Mouse (Mus musculus) limb, embryonic 13.5 days (tissue): ENCODE measurements around the gene 0610012G03Rik. TPM values are rescaled to one million over a fixed set of nuclear protein-coding genes. Genes with fewer than 3 reads are reported as not detected.
A peak's percentile ranks its signal among the peaks of the same experiment; 100 is the strongest.

Experiments used
- ATAC-seq: fragments of 200-750 bp; cut with Nextera tagmentation; 2 replicates; pipeline ENCODE4 v1.8.0; 2017; ENCODE audit warnings: low read depth, moderate number of reproducible peaks, moderate TSS enrichment; ENCODE audit not compliant: low FRiP score
- H3K27ac ChIP-seq: fragments of 300-500 bp; sonication (generic); 2 replicates; pipeline ENCODE4 v1.5.1; 2015; ENCODE audit warnings: inconsistent platforms, mild to moderate bottlenecking, moderate library complexity
- H3K27me3 ChIP-seq: fragments of 300-500 bp; sonication (generic); 2 replicates; pipeline ENCODE4 v1.6.1; 2015; ENCODE audit warnings: mild to moderate bottlenecking, inconsistent platforms
- H3K36me3 ChIP-seq: fragments of 300-500 bp; sonication (generic); 2 replicates; pipeline ENCODE4 v1.6.1; 2015; ENCODE audit warnings: inconsistent platforms, mild to moderate bottlenecking, moderate library complexity
- H3K4me1 ChIP-seq: fragments of 300-500 bp; sonication (generic); 2 replicates; pipeline ENCODE4 v1.6.1; 2015; ENCODE audit warnings: inconsistent platforms
- H3K4me2 ChIP-seq: fragments of 300-500 bp; sonication (generic); replicated peaks from 2 replicates; pipeline ENCODE4 v1.6.1; 2015; ENCODE audit warnings: inconsistent platforms, mild to moderate bottlenecking, moderate library complexity
- H3K4me3 ChIP-seq: fragments of 300-500 bp; sonication (generic); 2 replicates; pipeline ENCODE4 v1.5.1; 2015; ENCODE audit warnings: moderate library complexity, mild to moderate bottlenecking, inconsistent platforms
- H3K9ac ChIP-seq: fragments of 300-500 bp; sonication (generic); 2 replicates; pipeline ENCODE4 v1.6.1; 2015; ENCODE audit warnings: mild to moderate bottlenecking, inconsistent platforms
- H3K9me3 ChIP-seq: fragments of 300-500 bp; sonication (generic); 2 replicates; pipeline ENCODE4 v1.6.1; 2016; ENCODE audit warnings: inconsistent platforms
- WGBS: fragments of 180-500 bp; shearing (Covaris S2); methylation state at CpG from one replicate; pipeline ENCODE4 v1.1.7; 2015; 5-methylcytosine and 5-hydroxymethylcytosine counted together
- microRNA-seq: library from miRNA; unstranded; fragments of <30 nt; microRNA quantifications from one replicate; pipeline ENCODE4, GENCODE M21; 2016
- polyA plus RNA-seq: library from polyadenylated mRNA; unstranded; fragments of >200 nt; fragmentation: Nextera tagmentation; extraction: Ambion mirVana; gene quantifications from 2 replicates; pipeline ENCODE4 v1.2.1, GENCODE M21; 2015

The 0610012G03Rik gene
- polyA plus RNA-seq, 1 experiment from 2014 or later: 86.6 TPM

DNA sequence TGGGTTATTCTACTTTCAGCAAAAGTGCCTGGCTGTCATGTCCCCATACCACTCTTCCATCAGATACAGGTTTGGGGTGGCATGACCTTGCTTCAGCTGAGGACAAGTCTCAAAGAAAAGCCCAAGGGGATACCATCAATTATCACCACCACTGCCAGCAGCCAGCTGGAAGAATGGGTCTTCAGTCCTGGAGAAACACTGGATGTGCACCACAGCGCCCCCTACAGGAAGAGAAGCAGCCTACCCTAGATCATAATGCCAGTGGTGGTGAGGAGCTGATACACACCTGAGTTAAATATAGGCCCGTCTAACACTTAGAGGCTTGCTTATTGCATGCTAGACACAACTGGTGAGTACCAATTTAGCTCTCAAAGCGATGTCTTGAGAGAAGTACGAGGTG lies 43.0 kb downstream of the 0610012G03Rik start:
- WGBS: 65% methylated on average over 4 of the region's 4 CpGs
- H3K4me2 ChIP-seq: no peak overlapping the region
- H3K27ac ChIP-seq: no peak overlapping the region
- H3K4me1 ChIP-seq: peaks cover 13% of the 10 kb centered on the region
- 0 out of 2 replicates have a peak, but pooled peaks cover under 1% of the 10 kb centered on the region for H3K9me3 ChIP-seq
- ATAC-seq: no peak
- 0 out of 2 replicates have a peak, but pooled peaks cover 5% of the 10 kb centered on the region for H3K27me3 ChIP-seq
- no peaks in the 10 kb centered on the region for H3K36me3 ChIP-seq
- H3K9ac ChIP-seq: no peak overlapping the region
- no peak overlapping the region for H3K4me3 ChIP-seq

DNA sequence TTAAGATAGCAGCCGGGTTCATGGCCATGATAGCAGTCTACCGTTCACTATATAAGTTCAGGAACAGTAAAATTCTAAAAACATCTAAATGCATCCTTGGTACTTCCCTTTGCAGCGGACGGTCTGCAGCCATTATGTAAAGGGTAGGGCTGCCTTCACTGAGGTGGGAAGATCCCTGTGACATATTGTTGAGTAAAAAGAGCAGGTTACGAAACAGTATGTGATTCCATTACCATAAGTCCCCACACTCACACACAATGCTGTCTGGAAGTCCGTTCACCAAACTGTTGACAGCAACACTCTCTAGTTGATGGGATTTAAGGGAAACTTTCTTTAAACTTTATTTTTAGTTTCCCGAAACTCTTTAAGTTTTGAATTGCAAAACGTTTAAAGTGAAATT lies 45.1 kb downstream of the 0610012G03Rik start:
- H3K4me3 ChIP-seq: no peak overlapping the region
- H3K9ac ChIP-seq: no peak overlapping the region
- no peak for ATAC-seq
- 88% methylated on average over 8 of the region's 8 CpGs for WGBS
- H3K4me2 ChIP-seq: no peak overlapping the region
- H3K36me3 ChIP-seq: no peaks in the 10 kb centered on the region
- peaks cover 8% of the 10 kb centered on the region; the same call in 1 of the 2 replicates for H3K9me3 ChIP-seq
- 0 out of 2 replicates have a peak, but pooled peaks cover 5% of the 10 kb centered on the region for H3K27me3 ChIP-seq
- H3K4me1 ChIP-seq: peaks cover 13% of the 10 kb centered on the region
- H3K27ac ChIP-seq: no peak overlapping the region

DNA sequence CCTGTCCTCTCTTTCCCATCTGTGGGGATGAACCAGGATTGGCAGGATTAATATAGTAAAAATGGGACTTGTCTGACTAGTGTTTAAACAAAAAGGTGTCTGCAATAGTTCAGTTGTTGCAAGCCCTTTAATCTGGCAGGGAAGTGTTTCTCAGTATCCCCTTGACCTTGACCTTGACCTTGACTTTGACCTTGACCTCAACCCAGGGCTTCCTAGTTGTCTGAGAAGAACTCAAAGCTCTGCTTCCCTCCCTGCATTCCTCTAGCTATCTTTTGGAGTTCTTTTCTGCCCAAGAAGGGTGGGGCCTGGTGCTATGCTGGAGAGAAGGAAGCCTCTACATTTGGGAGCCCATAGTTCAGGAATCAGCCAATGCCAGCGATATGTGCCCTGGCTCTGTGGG lies 46.4 kb downstream of the 0610012G03Rik start:
- Histone ChIP-seq H3K27ac (no peak overlapping the region), H3K4me2 (no peak overlapping the region), H3K4me3 (no peak overlapping the region), H3K4me1 (peaks cover 25% of the 10 kb centered on the region), H3K27me3 (0 out of 2 replicates have a peak, but pooled peaks cover 5% of the 10 kb centered on the region), H3K9ac (no peak overlapping the region), H3K9me3 (peaks cover 8% of the 10 kb centered on the region; the same call in 1 of the 2 replicates), H3K36me3 (no peaks in the 10 kb centered on the region)
- WGBS: 87% methylated on average over 1 of the region's 1 CpGs
- no peak for ATAC-seq

DNA sequence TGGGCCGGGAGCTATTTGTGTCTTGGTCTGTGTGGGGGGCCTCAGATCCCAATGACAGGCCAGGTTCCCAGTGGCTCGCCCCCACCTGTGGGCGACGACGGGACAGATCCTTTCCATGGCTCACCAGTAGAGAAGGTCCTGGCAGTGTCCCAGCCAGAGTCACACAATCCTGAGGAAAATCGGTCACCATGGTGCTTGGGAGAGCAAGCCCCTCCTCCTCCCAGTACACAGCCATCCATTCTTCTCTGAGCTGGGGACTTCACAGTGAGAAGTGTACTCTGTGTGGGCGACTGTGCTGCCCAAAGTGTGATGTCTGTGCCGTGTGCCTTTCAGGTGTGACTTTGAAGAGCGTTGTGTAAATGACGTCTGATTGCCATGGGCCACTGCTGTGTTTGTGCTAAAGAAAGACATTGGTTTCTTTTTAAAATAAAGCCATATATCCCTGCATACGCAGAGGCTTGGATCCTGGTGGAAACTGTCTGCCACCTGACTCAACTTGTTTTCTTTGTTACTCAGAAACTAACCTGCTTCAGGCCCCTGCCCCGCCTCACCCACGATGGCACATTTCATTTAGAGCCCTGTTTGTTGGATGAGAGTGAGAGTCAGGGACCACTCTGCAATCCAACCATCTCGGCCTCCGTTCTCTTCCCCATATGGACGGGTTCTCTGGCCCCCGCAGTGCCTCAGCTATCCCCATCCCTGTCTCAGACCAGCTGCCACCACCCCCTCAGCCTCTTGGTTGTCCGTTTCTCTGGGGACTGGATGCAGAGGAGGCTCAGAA lies 49.6 kb downstream of the 0610012G03Rik start:
- no peak overlapping the region for H3K9ac ChIP-seq
- H3K4me2 ChIP-seq: no peak overlapping the region
- ATAC-seq: peak; percentile 68; the same call in 1 of the 2 replicates
- peaks cover 16% of the 10 kb centered on the region for H3K4me1 ChIP-seq
- H3K4me3 ChIP-seq: no peak overlapping the region
- no peaks in the 10 kb centered on the region for H3K36me3 ChIP-seq
- WGBS: 78% methylated on average over 18 of the region's 18 CpGs
- no peaks in the 10 kb centered on the region for H3K27me3 ChIP-seq
- peaks cover 8% of the 10 kb centered on the region; the same call in 1 of the 2 replicates for H3K9me3 ChIP-seq
- H3K27ac ChIP-seq: peak overlapping the region; percentile 22; the same call in 1 of the 2 replicates

Small RNA genes lying within 50 kb of the gene (microRNA-seq; reads per million reads assigned to microRNA genes)
- gene Gm26269: not detected

Other genes starting within 250 kb of the 0610012G03Rik start
- 2.1 and 2.5 TPM in 2 replicates for gene Meltf, start 69.7 kb downstream of the 0610012G03Rik start, polyA plus RNA-seq
- 0.50 and 0.79 TPM in 2 replicates for gene Pigz, start 14.6 kb downstream of the 0610012G03Rik start, polyA plus RNA-seq
- gene Ncbp2, start within 50 bp of the 0610012G03Rik start, polyA plus RNA-seq: 146 TPM in 2 replicates
- 16.8 and 18.2 TPM in 2 replicates for gene Senp5, start 54.8 kb upstream of the 0610012G03Rik start, polyA plus RNA-seq
- gene Pak2, start 130.8 kb upstream of the 0610012G03Rik start, polyA plus RNA-seq: 30.0 and 32.3 TPM in 2 replicates
- gene Pigx, start 151.2 kb upstream of the 0610012G03Rik start, polyA plus RNA-seq: 124 and 126 TPM in 2 replicates
- gene Cep19, start 151.3 kb upstream of the 0610012G03Rik start, polyA plus RNA-seq: 30.0 and 33.2 TPM in 2 replicates
- 12.3 and 14.3 TPM in 2 replicates for gene Nrros, start 217.1 kb upstream of the 0610012G03Rik start, polyA plus RNA-seq
- gene Bex6, start 231.3 kb upstream of the 0610012G03Rik start, polyA plus RNA-seq: 0.36 TPM in 1 of 2 replicates, not detected in the other